Mouse (Mus musculus) neutrophil, adult 5-6 weeks (primary cell): Measurements from ENCODE around the gene Brf1. TPM values are rescaled to one million over a fixed set of nuclear protein-coding genes. Genes with fewer than 3 reads are reported as not detected.
A peak's percentile ranks its signal among the peaks of the same experiment; 100 is the strongest.

Experiments
- ATAC-seq: fragments of 151-379, 151-347 bp; 2 replicates; pipeline ENCODE4 v1.8.0; 2017; ENCODE audit warnings: mild to moderate bottlenecking, moderate TSS enrichment; ENCODE audit not compliant: insufficient number of reproducible peaks, poor library complexity, low FRiP score, severe bottlenecking; ENCODE audit errors: extremely low read depth
- total RNA-seq: library from RNA; stranded (forward); fragments of 200-1000 nt; gene quantifications from 2 replicates; pipeline ENCODE4 v1.2.3, GENCODE M21; 2017

The Brf1 gene
- total RNA-seq, 1 experiment from 2014 or later = 104 TPM

DNA sequence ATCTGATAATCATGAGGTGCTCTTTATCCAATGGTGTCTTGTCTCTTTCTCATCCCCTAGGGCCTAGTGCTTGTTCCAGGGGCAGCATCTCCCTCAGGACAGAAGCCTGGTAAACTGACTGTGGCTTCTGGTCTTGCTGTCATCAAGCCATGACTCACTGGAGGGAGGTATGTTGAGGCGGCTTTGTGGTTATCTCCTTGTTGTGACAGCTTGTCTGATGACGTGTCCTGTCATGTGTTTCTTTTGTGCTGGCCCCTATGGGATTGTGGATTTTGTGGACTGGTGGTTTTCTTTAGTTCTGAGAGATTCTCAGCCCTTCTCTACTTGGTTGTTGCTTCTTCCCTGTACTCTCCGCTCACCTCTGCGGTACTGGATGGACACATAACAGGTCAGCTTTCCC is 22.6 kb upstream of the Brf1 start:
- ATAC-seq = 0 out of 2 replicates have a peak, but pooled peaks have one; percentile 40

DNA sequence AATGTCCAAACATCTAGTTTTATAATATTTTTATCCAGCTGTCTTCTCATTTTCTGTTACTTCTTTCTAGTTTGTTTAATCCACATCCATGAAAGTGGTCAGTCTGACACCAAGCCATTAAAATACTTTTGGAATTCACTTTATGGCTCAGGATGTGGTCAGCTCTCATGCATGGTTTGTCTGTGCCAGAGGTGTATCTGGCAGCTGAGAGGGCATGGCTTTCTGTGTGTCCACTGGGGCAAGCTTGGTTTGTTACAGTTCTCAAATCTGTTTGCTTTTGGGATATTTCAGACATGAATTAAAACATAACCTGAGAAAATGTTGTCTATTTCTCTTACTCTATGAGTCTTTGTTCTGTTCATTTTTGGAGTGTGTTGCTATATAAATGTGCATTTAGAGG is 21.0 kb upstream of the Brf1 start:
- ATAC-seq = no peak

DNA sequence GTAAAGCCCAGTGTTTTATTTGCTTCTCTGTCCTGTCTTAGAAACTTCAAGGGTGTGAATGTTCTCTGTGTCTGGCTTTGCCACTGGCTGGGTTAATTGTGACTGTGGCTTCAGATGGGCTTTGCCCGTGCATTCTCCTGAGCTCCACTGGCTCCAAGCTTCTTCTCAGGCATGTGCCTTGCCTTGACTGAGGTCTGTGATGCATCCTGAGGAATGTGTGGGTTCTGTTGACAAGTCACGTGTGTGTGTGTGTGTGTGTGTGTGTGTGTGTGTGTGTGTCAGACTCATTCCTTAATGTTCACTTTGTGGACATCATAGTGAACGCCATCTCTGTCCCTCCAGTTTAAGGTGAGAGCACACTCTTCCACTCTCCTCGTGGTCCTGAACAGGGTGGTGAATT is 18.3 kb upstream of the Brf1 start:
- ATAC-seq = no peak

DNA sequence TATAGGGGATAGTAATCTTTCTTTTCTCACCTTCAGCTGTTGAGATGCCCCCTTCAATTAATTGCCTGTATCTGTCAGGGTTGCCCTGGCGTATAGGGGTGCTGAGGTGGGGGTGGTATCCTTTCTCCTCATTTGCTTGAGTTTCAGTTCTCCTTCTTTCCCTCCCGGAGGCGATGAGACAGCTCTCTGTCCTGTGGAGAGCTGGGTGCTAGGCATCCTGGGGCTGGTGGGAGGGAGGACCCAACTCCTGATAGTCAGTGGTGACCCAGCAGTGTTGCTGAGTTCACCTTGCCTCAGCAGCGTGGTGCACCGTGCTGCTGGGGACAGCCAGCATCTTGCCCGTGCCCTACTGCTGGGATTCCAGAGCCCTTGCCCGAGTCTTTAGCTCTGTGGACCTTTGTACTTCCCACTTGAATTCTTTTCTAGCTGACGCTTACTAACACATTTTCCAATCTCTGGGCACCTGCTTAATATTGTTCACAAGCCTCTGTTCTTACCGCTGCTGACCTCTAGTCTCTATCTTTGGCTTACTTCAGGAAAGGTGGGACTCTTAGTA is 17.0 kb upstream of the Brf1 start:
- no peak for ATAC-seq

DNA sequence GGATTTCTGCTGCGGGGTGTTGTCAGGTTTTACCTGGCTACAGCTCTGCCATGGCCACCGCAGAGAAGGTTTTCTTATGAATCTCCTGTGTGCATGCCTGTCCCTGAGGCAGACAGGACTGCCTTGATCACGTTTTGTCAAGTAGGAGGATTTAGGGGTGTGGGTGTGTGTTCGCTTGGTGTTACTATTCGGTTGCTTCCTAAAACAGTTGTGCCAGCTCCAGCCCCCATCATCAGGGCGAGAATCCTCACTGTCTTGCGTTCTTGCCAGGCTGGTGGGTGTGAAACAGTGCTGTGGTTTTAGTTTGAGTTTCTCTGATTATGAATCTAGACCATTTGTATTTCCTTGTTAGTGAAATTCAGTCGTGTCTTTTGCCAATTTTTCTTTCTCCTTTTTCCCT is 16.5 kb upstream of the Brf1 start:
- ATAC-seq = no peak

DNA sequence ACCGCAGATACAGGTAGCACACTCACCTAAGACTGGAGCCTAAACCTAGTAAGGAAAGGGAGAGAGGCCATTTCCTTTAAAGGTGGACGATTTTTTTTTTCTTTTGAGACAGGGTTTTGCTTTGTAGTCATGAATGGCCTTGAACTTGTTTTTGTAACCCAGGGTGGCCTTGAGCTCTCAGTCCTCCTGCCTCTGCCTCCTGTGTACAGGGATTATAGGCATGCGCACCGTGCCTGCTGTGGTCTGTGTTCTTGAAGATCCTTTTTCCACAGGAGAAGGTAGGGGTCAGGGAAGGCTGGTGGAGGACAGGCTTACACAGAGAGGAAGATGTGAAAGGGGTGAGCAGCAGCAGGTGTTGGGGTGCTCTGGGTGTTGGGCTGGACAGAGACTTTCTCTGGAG is 15.5 kb upstream of the Brf1 start:
- no peak for ATAC-seq

DNA sequence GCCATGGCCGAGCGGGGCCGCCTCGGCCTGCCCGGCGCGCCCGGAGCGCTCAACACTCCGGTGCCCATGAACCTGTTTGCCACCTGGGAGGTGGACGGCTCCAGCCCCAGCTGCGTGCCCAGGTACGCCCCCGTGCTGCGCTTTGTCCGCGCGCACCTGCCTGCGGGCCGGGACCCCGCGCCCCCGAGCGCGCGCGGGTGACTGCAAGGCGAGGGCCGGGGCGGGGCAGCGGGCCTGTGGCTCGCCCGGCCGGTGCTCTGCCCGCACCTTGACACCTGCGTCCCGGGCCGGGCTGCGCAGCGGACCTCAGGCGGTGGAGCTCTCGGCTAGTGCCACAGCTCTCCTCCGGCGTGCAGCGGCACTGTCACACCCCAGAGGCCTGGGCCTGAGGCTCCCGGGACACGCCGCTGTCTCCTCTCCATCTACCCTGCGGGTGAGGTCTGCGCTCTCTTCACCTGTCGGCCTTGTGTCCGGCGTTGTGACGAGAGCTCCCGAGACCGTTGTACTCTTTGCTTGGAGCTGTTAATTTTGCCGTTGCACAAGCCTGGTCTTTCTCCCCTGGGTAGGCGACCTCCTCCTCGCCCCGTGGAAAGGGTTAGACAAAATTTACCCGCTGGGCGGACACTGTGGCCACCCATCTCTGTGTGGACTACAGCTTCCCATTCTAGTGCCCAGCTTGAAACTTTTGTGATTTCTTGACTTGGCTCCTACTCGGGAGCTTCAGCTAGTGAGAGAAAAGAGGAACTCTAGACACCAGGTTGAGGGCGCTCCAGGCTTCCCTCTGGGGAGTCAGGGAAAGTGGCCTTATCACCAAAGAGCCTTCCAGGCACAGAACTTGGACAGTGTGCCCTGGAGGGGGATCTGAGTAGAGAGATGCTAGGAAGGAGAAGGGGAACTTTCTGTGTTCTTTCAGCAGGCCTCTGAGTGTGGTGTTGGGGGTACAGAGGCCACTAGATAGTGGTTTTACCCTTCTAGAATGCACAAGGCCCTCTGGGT is 14.4 kb upstream of the Brf1 start:
- no peak for ATAC-seq

DNA sequence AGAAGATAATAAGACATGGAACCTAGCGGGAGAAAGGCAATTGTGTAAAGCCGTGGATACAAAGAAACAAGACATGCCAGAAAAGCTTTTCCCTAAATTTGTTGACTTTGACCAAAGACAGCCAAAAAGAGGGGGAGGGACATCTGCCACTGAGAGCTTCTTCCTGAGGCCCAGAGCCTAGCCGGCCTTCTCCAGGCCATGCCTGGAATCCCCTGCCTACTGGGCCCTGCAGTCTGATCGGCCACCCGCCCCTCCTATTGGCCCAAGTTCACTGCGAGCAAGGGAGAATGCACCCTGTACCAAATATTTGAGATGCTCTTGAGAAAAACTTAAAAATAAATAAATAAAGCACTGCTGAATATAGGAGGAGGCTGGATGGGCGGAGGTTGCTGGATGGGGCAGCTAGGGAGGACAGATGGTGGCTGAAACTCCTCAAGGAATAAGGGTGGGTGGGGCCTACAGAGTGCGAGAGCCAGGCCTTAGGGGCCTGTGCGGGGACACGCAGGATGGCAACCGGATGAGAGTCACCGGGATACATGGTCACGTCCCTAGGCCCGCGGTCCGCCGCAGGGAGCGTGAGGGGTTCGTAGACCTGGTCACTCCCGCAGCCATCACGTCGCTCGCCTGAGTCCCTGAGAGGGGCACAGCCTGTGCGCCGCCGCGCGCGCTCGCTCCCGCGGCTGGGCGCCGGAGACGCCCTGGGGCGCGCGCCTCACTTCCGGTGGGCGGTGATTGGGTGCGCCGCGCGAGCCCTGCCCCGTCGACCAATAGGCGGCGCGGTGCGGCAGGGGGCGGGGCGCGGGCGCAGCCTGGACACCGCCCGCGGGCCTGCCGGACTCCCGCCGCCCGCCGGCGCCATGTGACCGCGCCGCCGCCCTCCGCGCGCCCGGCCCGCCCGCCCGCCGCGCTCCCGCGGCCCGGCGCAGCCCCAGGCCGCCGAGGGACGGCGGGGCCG is 13.4 kb upstream of the Brf1 start, which contains the start of gene Pacs2:
Gene Pacs2, plus strand, starts transcription at position 905 of the 955 bp plus-strand sequence.
- peak; percentile 81 for ATAC-seq

DNA sequence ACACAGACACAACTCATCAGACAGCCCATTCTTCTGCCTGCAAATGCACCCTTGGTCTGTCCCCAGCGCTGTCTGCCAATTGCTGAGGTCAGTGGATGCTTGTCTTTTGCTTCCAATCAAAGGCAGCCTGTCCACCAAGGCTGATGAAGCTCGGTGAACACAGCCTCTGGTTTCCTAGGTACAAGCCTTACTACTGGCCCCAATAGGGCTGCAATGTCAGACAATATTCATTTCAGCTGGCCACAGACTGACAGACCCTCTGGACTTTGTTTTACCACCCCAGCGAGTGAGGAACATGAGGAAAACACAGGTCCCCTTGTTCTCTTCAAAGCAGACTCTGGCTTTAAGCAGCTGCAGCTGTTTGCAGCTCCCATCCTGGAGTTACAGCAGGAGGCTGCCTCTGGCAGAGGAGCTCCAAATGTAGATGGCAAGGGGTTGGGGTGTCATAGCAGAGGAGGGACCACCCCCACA is 12.6 kb upstream of the Brf1 start:
- ATAC-seq = no peak

DNA sequence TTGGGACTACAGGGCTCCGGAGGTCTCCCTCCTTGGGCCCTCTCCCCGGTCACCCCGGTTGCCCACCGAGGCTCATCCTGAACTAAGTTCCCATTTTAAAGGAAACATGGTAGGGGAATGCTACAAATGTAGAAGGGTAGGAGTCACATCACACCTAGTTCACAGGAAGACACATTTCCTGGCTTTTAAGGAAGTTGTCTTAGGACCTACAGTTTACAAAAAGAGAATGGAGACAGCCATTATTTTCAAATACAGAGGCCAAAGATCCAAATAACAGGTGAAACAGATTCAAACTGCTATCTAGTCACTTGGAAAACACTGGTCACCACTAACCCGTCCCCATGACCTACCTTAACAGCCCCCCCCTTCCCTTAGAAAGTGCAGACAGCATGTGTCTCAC is 11.9 kb upstream of the Brf1 start:
- no peak for ATAC-seq

DNA sequence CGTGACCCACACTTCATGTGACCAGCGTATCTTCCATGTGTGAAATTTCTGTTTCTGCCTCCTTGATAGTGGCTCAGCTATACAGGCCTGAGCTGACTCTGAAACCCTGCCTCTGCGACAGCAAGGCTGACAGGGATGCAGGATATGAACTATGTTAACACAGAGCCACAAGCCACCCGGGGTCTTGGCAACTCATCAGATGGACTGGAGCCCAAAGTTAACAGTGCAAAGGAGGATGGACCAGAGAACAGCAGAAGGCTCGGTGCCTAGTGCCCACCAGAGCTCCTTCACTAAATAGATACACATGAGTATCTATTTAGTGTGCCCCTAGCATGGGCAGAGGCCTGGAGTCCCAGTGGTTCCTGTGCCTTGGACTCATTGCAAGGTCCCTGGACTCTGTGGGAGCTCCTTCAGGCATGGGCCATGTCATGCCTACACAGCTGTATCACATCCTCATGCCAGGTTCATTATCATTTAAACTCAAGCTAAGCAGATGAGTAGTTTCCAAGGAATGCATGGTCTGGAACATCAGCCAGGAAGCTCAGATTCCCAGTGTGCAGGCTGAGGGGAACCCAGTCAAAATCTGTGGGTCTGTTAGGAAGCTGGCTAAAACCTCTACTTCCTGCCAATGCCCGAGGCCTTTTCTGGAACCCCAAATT is 11.3 kb upstream of the Brf1 start:
- ATAC-seq = no peak

DNA sequence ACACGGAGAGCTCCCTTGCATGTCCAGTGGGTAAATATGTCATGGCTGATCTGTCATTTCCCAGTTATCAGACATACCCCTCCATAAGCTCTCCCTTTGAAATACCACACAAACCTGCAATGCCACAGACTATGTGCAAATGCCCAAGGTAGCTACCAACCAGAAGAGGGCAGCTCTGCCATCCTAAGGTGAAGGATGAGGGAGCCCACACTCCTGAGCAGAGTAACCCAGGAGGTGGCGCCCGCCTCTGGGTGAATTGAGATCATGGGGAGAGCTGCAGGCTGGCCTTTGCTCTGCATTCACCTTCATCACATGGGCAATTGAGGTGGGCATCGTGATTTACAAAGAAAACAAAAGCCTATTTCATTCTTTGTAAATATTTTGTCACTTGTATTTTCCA is 4.5 kb upstream of the Brf1 start:
- peak; percentile 51 for ATAC-seq

DNA sequence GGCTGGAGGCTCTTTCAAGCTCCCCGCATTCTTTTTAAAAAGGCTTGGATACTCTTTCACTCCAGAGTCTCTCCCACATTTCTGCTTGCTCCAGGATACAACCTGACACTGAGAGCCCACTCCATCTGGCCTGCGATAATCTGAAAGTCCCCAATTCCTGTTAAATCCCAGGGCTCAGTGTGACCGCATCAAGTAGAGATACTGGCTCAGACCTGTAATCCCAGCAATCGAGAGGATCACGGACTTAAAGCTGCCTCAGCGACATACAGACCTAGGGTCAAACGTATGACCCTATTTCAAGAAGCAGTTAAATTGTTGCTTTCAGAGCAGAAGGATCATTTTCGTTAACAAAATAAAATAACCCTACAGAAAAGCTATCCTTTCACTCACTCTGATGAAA is 3.5 kb upstream of the Brf1 start:
- ATAC-seq = no peak

DNA sequence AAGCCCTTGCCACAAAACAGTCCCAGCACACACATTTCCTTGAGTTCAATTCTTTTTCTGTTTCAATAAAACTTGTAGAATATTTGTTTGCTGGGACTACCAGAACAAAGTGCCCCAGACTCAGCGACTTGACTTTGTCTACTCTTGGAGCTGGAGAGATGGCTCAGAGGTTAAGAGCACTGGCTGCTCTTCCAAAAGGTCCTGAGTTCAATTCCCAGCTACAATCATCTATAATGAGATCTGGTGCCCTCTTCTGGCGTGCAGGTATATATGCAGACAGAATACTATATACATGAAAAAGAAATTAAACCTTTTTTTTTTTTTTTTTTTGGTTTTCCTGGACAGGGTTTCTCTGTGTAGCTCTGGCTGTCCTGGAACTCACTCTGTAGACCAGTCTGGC is 2.2 kb upstream of the Brf1 start:
- no peak for ATAC-seq

DNA sequence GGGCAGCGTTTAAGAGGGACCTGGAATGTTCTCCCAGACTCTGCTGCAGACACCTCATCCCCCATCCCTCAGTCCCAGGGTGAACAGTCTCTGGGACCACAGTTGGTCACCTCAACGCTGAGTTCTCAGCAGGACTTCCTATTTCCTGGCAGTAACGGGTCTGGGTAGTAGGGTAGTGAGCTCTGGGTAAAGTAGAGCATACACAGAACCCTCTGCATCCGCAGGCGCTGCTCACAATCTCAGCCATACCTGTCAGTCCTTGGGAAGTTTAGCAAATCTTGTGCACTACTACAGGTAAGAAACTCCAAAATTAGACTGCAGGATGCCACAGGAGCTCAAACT is 600 bp upstream of the Brf1 start:
- ATAC-seq = peak; percentile 6; the same call in 1 of the 2 replicates

DNA sequence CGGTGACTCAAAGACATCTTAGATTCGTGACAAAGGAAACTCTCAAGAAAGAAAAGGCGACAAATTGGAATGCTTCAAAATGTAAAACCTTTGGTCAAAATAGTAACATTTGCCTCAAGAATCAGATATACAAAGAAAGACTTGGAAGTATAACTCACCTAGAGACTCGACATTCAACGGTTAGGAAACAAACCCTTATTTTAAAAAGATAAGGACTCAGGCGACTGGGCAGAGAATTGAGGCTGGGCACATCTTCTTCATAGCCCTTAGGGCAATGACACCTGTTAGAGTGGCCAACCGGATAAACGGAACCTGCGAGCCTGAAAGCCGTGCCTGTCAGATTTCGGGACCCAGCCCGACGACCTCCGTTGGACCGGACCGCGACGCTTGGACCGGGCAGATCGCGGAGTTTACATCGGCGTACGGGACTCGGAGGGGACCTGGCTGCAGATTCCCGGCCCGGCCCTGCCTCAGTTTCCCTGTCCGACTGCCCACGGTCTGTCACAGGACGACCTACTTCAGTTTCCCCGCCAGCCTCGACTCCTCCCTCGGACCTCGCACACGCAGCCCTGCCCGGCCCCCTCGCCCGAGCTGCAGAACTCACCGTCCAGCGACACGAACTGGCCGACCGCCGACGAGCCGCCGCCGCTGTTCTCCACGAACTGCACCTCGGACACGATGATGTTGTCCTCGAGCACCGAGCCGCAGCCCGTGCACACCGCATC is 773 bp downstream of the Brf1 start:
- no peak for ATAC-seq

DNA sequence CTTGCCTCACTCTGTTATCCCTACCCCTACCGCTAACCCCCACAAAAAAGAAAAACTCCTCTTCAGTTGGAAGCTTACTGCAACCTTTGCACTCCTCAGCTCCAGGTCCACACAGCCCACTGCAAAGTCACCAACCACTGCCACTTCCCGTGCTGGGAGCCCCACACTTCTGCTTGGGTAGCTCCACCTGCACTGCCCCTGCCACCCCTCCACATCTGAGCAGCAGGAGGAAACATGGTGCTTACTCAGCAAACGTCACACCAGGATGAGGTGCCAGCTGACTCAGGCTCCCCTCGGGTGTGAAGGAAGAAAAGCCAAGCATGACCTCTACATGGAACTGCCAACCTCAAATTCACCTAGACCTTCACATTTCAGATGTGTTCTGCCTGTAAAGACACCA is 6.4 kb downstream of the Brf1 start:
- peak; percentile 52; the same call in 1 of the 2 replicates for ATAC-seq

DNA sequence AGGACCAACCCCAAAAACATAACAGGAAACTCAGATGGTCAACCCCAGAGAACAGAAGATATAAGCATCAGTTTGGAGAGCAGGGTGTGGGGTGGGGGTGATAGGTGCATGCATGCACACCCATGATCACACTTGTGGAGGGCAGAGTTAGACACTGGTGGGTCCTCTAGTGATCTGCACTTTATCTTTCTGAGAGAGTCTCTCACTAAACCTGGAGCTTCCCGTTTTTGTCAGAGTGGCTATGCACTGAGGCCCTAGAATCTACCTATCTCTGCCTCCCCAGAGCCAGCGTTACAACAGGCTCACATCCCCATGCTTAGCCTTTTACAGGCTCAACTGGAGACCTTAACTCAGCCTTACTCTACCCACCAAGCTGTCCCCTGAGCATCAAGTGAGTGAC is 9.1 kb downstream of the Brf1 start:
- no peak for ATAC-seq
